Mouse (Mus musculus) liver, postnatal 0 days (tissue): ENCODE data around the gene Kalrn. TPM values are rescaled to one million over a fixed set of nuclear protein-coding genes. Genes with fewer than 3 reads are reported as not detected.

Experiments used
- ATAC-seq: fragments of 200-750 bp; cut with Nextera tagmentation; 2 replicates; pipeline ENCODE4 v1.8.0; 2017; ENCODE audit warnings: mild to moderate bottlenecking, moderate library complexity
- DNase-seq: peaks from one replicate; pipeline ENCODE4 v3.0.0-alpha.2; 2016
- H3K27ac ChIP-seq: fragments of 300-500 bp; sonication (generic); 2 replicates; pipeline ENCODE4 v1.5.1; 2014; ENCODE audit warnings: antibody characterized with exemption, moderate library complexity, mild to moderate bottlenecking, low read depth
- H3K27me3 ChIP-seq: fragments of 300-500 bp; sonication (generic); 2 replicates; pipeline ENCODE4 v1.6.1; 2014; ENCODE audit warnings: low read length, control low read depth, mixed read lengths; ENCODE audit not compliant: insufficient read depth
- H3K36me3 ChIP-seq: fragments of 300-500 bp; sonication (generic); replicated peaks from 2 replicates; pipeline ENCODE4 v1.6.1; 2014; ENCODE audit warnings: mild to moderate bottlenecking, control low read depth, low read length, moderate library complexity, mixed read lengths; ENCODE audit not compliant: insufficient read depth
- H3K4me1 ChIP-seq: fragments of 300-500 bp; sonication (generic); 2 replicates; pipeline ENCODE4 v1.6.1; 2014; ENCODE audit warnings: antibody characterized with exemption, mild to moderate bottlenecking, control low read depth; ENCODE audit not compliant: insufficient read depth
- H3K4me2 ChIP-seq: fragments of 300-500 bp; sonication (generic); 2 replicates; pipeline ENCODE4 v1.6.1; 2014; ENCODE audit warnings: low read depth, mild to moderate bottlenecking, low read length, moderate library complexity, mixed read lengths
- H3K4me3 ChIP-seq: fragments of 300-500 bp; sonication (generic); 2 replicates; pipeline ENCODE4 v1.5.1; 2014; ENCODE audit warnings: low read depth, low read length
- H3K9ac ChIP-seq: fragments of 300-500 bp; sonication (generic); replicated peaks from 2 replicates; pipeline ENCODE4 v1.6.1; 2014; ENCODE audit warnings: mild to moderate bottlenecking, moderate library complexity
- H3K9me3 ChIP-seq: fragments of 300-500 bp; sonication (generic); 2 replicates; pipeline ENCODE4 v1.6.1; 2016; ENCODE audit warnings: mild to moderate bottlenecking, control low read depth, low read length, mixed read lengths
- CTCF ChIP-seq: sonication (generic); IDR thresholded peaks from 2 replicates; pipeline ENCODE4 v1.5.1; 2016; ENCODE audit warnings: antibody characterized with exemption, low read depth
- EP300 ChIP-seq: IDR thresholded peaks from 2 replicates; pipeline ENCODE4 v1.6.1; 2016; ENCODE audit warnings: antibody characterized with exemption, low read depth, mild to moderate bottlenecking
- WGBS: fragments of 180-500 bp; shearing (Covaris S2); extraction: QIAGEN DNeasy Blood & Tissue Kit; methylation state at CpG from one replicate; pipeline ENCODE4 v1.1.7; 2014; ENCODE audit not compliant: insufficient replicate concordance; 5-methylcytosine and 5-hydroxymethylcytosine counted together
- polyA plus RNA-seq: library from polyadenylated mRNA; unstranded; fragments of >200 nt; fragmentation: Nextera tagmentation; extraction: Ambion mirVana; gene quantifications from 2 replicates; pipeline ENCODE4 v1.2.1, GENCODE M21; 2015

The Kalrn gene
- polyA plus RNA-seq, 1 experiment from 2014 or later: 16.7 TPM

DNA sequence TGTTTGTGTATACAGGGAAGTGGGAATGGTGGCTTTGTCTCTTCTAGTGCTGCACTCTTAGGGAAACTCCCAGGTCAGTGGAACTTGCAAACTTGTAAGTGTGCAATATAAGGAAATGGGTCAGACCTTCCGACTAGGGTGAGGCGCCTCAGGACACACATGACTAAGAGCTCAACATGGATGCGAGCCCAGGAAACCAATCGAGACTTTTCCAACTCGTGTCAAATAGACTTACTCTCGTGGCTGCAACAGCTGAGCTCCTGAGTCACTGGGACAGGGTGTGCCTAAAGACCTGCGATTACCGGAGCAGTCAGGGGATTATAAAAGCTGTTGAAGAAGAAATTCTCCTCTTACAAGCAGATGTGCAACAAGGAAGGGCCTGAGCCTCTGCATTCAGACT is 572.6 kb downstream of the Kalrn start:
- H3K4me3 ChIP-seq: no peak overlapping the region
- TF ChIP-seq EP300 (no peak), CTCF (no peak)
- H3K27ac ChIP-seq: no peak overlapping the region
- no peaks in the 10 kb centered on the region for H3K27me3 ChIP-seq
- 69% methylated on average over 8 of the region's 8 CpGs for WGBS
- no peaks in the 10 kb centered on the region for H3K4me1 ChIP-seq
- DNase-seq (no peak), ATAC-seq (no peak)
- H3K36me3 ChIP-seq: no peaks in the 10 kb centered on the region
- no peak overlapping the region for H3K9ac ChIP-seq
- no peaks in the 10 kb centered on the region for H3K9me3 ChIP-seq
- H3K4me2 ChIP-seq: no peak overlapping the region

DNA sequence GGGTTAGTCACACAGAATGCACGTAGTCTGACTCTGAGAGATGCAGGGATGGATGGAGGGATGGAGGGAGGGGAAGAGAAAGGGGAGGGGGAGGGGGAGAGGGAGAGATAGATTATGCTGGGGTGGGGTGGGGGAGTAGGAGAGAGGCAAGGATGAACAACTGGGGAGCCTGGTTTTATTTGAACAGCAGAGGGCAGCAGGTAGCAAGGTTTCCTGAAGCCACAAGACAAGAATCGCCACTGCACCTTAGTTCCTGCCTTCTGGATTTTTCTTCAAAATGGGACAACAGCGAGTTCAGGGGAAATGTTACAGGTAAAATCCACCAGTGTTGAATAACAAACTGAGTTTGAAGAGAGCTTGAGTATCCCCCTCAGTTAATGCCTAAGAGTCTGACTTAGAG is 573.9 kb downstream of the Kalrn start:
- Histone ChIP-seq H3K4me1 (no peaks in the 10 kb centered on the region), H3K9me3 (no peaks in the 10 kb centered on the region), H3K9ac (no peak overlapping the region), H3K36me3 (no peaks in the 10 kb centered on the region), H3K27me3 (no peaks in the 10 kb centered on the region), H3K27ac (no peak overlapping the region), H3K4me2 (no peak overlapping the region), H3K4me3 (no peak overlapping the region)
- ATAC-seq (no peak), DNase-seq (peak; percentile 57)
- WGBS: 21% methylated on average over 3 of the region's 3 CpGs
- TF ChIP-seq CTCF (peak; percentile 68), EP300 (no peak)

DNA sequence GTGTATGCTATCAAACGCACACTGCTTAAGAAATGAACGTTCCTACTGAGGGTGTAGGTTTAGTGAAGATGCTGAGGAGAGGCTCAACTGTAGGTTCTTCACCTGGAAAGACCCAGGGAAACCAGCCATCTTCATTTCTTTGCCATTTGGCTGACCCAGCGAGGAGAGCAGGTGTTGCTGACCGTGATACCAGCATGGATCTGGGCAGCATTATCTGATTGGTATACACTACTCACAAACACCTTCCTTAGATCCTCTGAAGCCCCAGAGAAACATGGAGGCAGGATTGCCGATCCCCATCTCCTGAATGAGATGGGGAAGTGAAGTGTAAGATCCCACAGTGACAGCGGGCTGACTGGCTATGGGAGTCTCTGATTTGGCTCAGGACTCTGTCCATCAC is 575.3 kb downstream of the Kalrn start:
- Histone ChIP-seq H3K4me3 (no peak overlapping the region), H3K27me3 (no peaks in the 10 kb centered on the region), H3K9me3 (no peaks in the 10 kb centered on the region), H3K9ac (no peak overlapping the region), H3K36me3 (no peaks in the 10 kb centered on the region), H3K27ac (no peak overlapping the region), H3K4me2 (no peak overlapping the region), H3K4me1 (no peaks in the 10 kb centered on the region)
- no peak for TF ChIP-seq EP300
- no peak for TF ChIP-seq CTCF
- 81% methylated on average over 6 of the region's 6 CpGs for WGBS
- no peak for DNase-seq
- no peak for ATAC-seq

DNA sequence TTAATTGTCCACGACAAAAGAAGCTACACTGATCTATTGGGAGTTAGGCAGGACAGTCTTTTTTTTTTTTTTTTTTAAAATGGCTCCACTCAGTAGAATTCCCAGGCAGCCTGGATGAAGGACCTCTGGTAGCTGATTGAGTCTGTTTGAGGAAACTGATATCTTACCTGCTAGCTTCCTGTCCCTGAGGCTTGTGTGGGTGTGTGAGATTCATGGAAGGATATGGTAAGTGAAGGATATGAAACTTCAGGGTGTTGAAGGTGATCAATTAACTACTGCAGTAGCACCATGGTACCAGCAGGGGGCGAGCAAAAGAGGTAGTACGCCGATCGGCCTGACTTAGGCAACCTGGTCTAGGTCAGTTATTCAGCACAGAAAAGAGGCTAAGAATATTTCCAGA is 577.3 kb downstream of the Kalrn start:
- DNase-seq (peak; percentile 79), ATAC-seq (0 out of 2 replicates have a peak, but pooled peaks have one; percentile 40)
- Histone ChIP-seq H3K9me3 (no peaks in the 10 kb centered on the region), H3K9ac (no peak overlapping the region), H3K27me3 (no peaks in the 10 kb centered on the region), H3K4me3 (no peak overlapping the region), H3K4me1 (no peaks in the 10 kb centered on the region), H3K4me2 (no peak overlapping the region), H3K36me3 (no peaks in the 10 kb centered on the region), H3K27ac (no peak overlapping the region)
- TF ChIP-seq CTCF: peak; percentile 95
- no peak for TF ChIP-seq EP300
- 4% methylated on average over 5 of the region's 5 CpGs for WGBS

DNA sequence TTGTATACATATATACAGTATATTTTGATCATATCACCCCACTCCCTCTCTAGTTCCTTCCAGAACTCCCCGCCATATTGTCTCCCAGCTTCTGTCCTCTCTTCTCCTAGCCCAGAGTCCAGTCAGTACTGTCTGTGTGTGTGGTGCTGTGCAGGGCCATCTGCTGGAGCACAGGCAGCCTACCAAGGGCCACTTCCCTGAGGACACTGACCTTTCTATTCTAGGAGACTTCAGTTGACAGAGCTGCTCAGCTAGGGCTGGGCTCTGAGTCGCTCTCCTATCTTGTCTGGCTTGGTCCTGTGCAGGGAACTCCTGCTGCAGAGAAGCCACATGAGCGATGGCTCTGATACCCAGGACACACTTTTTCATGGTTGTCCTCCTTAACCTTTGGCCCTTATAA is 577.8 kb downstream of the Kalrn start:
- 61% methylated on average over 3 of the region's 3 CpGs for WGBS

DNA sequence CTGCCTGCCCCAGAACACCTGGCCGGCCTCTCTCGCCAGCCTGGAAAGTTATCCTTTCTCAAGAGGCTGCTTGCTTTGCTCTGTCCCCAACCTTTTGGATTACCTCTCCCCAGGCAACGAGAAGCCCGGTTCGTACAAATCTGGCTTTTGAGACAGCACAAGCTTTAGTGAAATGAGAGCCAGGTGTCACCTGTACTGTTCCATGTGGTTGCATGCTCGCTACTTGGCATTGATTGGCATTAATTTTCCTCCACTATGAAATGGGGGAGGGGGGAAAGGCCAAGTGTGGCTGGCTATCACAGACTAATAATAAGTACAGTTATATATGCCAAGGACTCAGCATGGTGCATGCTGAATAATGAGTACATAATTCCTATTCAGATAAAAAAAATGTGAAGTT is 579.0 kb downstream of the Kalrn start:
- no peak for TF ChIP-seq CTCF
- no peak for TF ChIP-seq EP300
- Histone ChIP-seq H3K4me3 (no peak overlapping the region), H3K4me1 (no peaks in the 10 kb centered on the region)

More for the DNA sequence above, 577.8 kb downstream of the Kalrn start:
- no peaks in the 10 kb centered on the region for H3K4me1 ChIP-seq
- ATAC-seq (no peak), DNase-seq (no peak)
- H3K9ac ChIP-seq: no peak overlapping the region
- no peak overlapping the region for H3K27ac ChIP-seq
- H3K9me3 ChIP-seq: no peaks in the 10 kb centered on the region
- H3K27me3 ChIP-seq: no peaks in the 10 kb centered on the region
- no peak for TF ChIP-seq CTCF
- TF ChIP-seq EP300: no peak
- H3K4me3 ChIP-seq: no peak overlapping the region
- H3K4me2 ChIP-seq: no peak overlapping the region
- H3K36me3 ChIP-seq: no peaks in the 10 kb centered on the region

DNA sequence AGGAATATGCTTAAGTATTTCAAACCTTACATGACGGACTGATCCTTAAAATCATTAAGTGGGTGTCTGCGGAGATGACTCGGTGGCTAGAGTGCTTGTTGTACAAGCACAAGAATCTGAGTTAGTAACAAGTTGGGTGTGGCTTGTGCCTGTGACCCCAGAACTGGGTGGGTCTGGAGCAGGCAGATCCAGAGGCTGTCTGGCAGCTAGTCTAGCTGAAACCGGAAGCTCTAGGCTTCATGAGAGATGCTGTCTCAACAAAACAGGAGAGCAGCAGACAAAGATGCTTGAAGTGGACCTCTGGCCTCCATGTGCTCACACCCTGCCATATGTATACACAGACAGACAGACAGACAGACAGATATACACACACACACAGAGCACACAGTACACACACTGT is 582.6 kb downstream of the Kalrn start:
- H3K36me3 ChIP-seq: no peaks in the 10 kb centered on the region
- WGBS: 66% methylated on average over 4 of the region's 4 CpGs
- ATAC-seq (no peak), DNase-seq (no peak)
- H3K27ac ChIP-seq: no peak overlapping the region
- no peak overlapping the region for H3K4me2 ChIP-seq
- no peaks in the 10 kb centered on the region for H3K9me3 ChIP-seq
- H3K4me3 ChIP-seq: no peak overlapping the region
- TF ChIP-seq CTCF (no peak), EP300 (no peak)
- H3K27me3 ChIP-seq: no peaks in the 10 kb centered on the region
- H3K4me1 ChIP-seq: no peaks in the 10 kb centered on the region
- no peak overlapping the region for H3K9ac ChIP-seq

More for the DNA sequence above, 579.0 kb downstream of the Kalrn start:
- ATAC-seq (no peak), DNase-seq (no peak)
- 89% methylated on average over 6 of the region's 6 CpGs for WGBS
- no peaks in the 10 kb centered on the region for H3K36me3 ChIP-seq
- H3K4me2 ChIP-seq: no peak overlapping the region
- no peak overlapping the region for H3K9ac ChIP-seq
- H3K27ac ChIP-seq: no peak overlapping the region
- no peaks in the 10 kb centered on the region for H3K9me3 ChIP-seq
- no peaks in the 10 kb centered on the region for H3K27me3 ChIP-seq
